Mouse (Mus musculus) brain, embryonic 14.5 days (tissue): ENCODE measurements around the gene Prss22. TPM values are rescaled to one million over a fixed set of nuclear protein-coding genes. Genes with fewer than 3 reads are reported as not detected.
"Not testable (repeated sequence)": the region's sequence is repeated elsewhere in the genome, so short reads cannot be mapped to it uniquely, and the experiment has no call there.

ENCODE experiments used
- DNase-seq: peaks from one replicate; pipeline ENCODE4 v3.0.0-alpha.2; 2011; ENCODE audit warnings: low read depth
- CTCF ChIP-seq: fragments of 200-500 bp; IDR thresholded peaks from 2 replicates; pipeline ENCODE4 v1.5.1; 2012; ENCODE audit warnings: inconsistent platforms, mild to moderate bottlenecking, moderate library complexity, borderline replicate concordance; ENCODE audit not compliant: insufficient read depth, insufficient read length; ENCODE audit errors: extremely low read depth
- POLR2A ChIP-seq: fragments of 200-500 bp; IDR thresholded peaks from 2 replicates; pipeline ENCODE4 v1.6.1; 2012; ENCODE audit warnings: mild to moderate bottlenecking, inconsistent platforms, borderline replicate concordance; ENCODE audit not compliant: poor library complexity, insufficient read depth, insufficient read length, severe bottlenecking; ENCODE audit errors: extremely low read depth
- polyA plus RNA-seq: library from polyadenylated mRNA; depleted of rRNA; stranded (reverse); fragments of >200 nt; gene quantifications from 2 replicates; pipeline ENCODE4 v1.2.3, GENCODE M21; 2012; rRNA removed

Gene Prss22
- polyA plus RNA-seq, 1 experiment = not detected

GRCm38 (mm10) chr17:23961573-23962122 lies 36.3 kb downstream of the Prss22 start:
- DNase-seq = no peak
- TF ChIP-seq CTCF (no peak), POLR2A (no peak)

GRCm38 (mm10) chr17:23960084-23960738 lies 37.7 kb downstream of the Prss22 start:
- DNase-seq = peak; percentile 92
- peak; percentile 96 for TF ChIP-seq CTCF
- TF ChIP-seq POLR2A = no peak

GRCm38 (mm10) chr17:23955174-23955573 lies 42.7 kb downstream of the Prss22 start, which contains the start of gene Sbpl:
Gene Sbpl, minus strand, starts transcription at chr17:23955274.
- DNase-seq = no peak
- TF ChIP-seq POLR2A (no peak), CTCF (no peak)

GRCm38 (mm10) chr17:23950828-23951227 lies 47.1 kb downstream of the Prss22 start:
- not testable (repeated sequence) for DNase-seq

GRCm38 (mm10) chr17:23949068-23949467 lies 48.8 kb downstream of the Prss22 start:
- TF ChIP-seq CTCF = no peak
- TF ChIP-seq POLR2A = no peak
- DNase-seq = no peak

- DNase-seq = not testable (repeated sequence)
Observed at GRCm38 (mm10) chr17:23947486-23947885, 50.4 kb downstream of the Prss22 start.

Other genes with a start within 250 kb of the Prss22 start
- 110 and 150 TPM in 2 replicates for gene Flywch1, start 226.5 kb downstream of the Prss22 start, polyA plus RNA-seq
- 54.6 and 59.4 TPM in 2 replicates for gene Flywch2, start 212.0 kb downstream of the Prss22 start, polyA plus RNA-seq
- gene Srrm2, start 207.6 kb downstream of the Prss22 start, polyA plus RNA-seq = 749 and 826 TPM in 2 replicates
- gene Elob, start 169.0 kb downstream of the Prss22 start, polyA plus RNA-seq = 824 and 1,130 TPM in 2 replicates
- gene Prss33, start 162.0 kb downstream of the Prss22 start, polyA plus RNA-seq = 0.38 and 0.54 TPM in 2 replicates
- gene Prss32, start 154.2 kb downstream of the Prss22 start, polyA plus RNA-seq = 0.04 and 0.24 TPM in 2 replicates
- 1.3 and 2.1 TPM in 2 replicates for gene Prss41, start 153.9 kb downstream of the Prss22 start, polyA plus RNA-seq
- not detected in 2 replicates for gene Prss21, start 130.0 kb downstream of the Prss22 start, polyA plus RNA-seq
- not detected in 2 replicates for gene Dcpp1, start 117.2 kb downstream of the Prss22 start, polyA plus RNA-seq
- gene Dcpp2, start 117.2 kb downstream of the Prss22 start, polyA plus RNA-seq = not detected in 2 replicates
- gene Dcpp3, start 80.6 kb downstream of the Prss22 start, polyA plus RNA-seq = not detected in 2 replicates
- gene Sbp, start 56.4 kb downstream of the Prss22 start, polyA plus RNA-seq = not detected in 2 replicates
- not detected in 2 replicates for gene Sbpl, start 42.8 kb downstream of the Prss22 start, polyA plus RNA-seq
- 0.05 and 0.15 TPM in 2 replicates for gene Prss30, start 17.5 kb downstream of the Prss22 start, polyA plus RNA-seq
- gene Prss27, start 40.0 kb upstream of the Prss22 start, polyA plus RNA-seq = 0.10 TPM in 1 of 2 replicates, not detected in the other
- gene Kctd5, start 75.4 kb upstream of the Prss22 start, polyA plus RNA-seq = 71.1 and 87.6 TPM in 2 replicates
- 28.2 and 37.3 TPM in 2 replicates for gene Pdpk1, start 152.8 kb upstream of the Prss22 start, polyA plus RNA-seq
- gene Amdhd2, start 165.7 kb upstream of the Prss22 start, polyA plus RNA-seq = 37.2 and 40.7 TPM in 2 replicates
- gene Atp6v0c, start 171.6 kb upstream of the Prss22 start, polyA plus RNA-seq = 1,361 and 1,487 TPM in 2 replicates
- gene Tbc1d24, start 207.5 kb upstream of the Prss22 start, polyA plus RNA-seq = 74.3 and 84.7 TPM in 2 replicates
- gene Ntn3, start 211.4 kb upstream of the Prss22 start, polyA plus RNA-seq = 8.0 and 10.2 TPM in 2 replicates
- gene Tedc2, start 222.8 kb upstream of the Prss22 start, polyA plus RNA-seq = 25.3 and 35.7 TPM in 2 replicates